Mouse (Mus musculus) CH12F3 (cell line): Measurements from ENCODE around the gene Hexim1.

ENCODE experiments used
- in situ Hi-C: fragments of 300-500 bp; cut with MboI; formaldehyde crosslinking; loops from 2 replicates; pipeline ENCODE4 v1.14.3; 2020; ENCODE audit warnings: low sequenced_read_pairs

Hexim1 gene

GRCm38 (mm10) chr11:103096979-103097894, 18.8 kb upstream of the Hexim1 start:
- in situ Hi-C loops: no loop called here

GRCm38 (mm10) chr11:103098531-103099190, 17.4 kb upstream of the Hexim1 start:
- in situ Hi-C loops: no loop called here

- in situ Hi-C loops: no loop called here
These were observed 16.6 kb upstream of the Hexim1 start for GRCm38 (mm10) chr11:103099352-103099940.

- in situ Hi-C loops: loop anchor here (5.0 kb wide), 1 partner anchor 52 kb away; no protein-coding TSS in a partner anchor
These were observed 15.7 kb upstream of the Hexim1 start for GRCm38 (mm10) chr11:103100361-103100760.

GRCm38 (mm10) chr11:103101481-103101865, 14.6 kb upstream of the Hexim1 start, which contains the start of the genes Plcd3 and Acbd4:
TSS of gene Plcd3 (minus strand) at chr11:103101658.
TSS of gene Acbd4 (plus strand) at chr11:103101682.
- in situ Hi-C loops: loop anchor here (5.0 kb wide), 1 partner anchor 51 kb away; no protein-coding TSS in a partner anchor

GRCm38 (mm10) chr11:103101866-103102501, 14.0 kb upstream of the Hexim1 start:
- in situ Hi-C loops: loop anchor here (5.0 kb wide), 1 partner anchor 50 kb away; no protein-coding TSS in a partner anchor

GRCm38 (mm10) chr11:103102725-103103349, 13.2 kb upstream of the Hexim1 start:
- in situ Hi-C loops: loop anchor here (5.0 kb wide), 1 partner anchor 49 kb away; no protein-coding TSS in a partner anchor

- in situ Hi-C loops: loop anchor here (5.0 kb wide), 1 partner anchor 49 kb away; no protein-coding TSS in a partner anchor
These were observed 12.4 kb upstream of the Hexim1 start for GRCm38 (mm10) chr11:103103621-103104020.

GRCm38 (mm10) chr11:103104469-103104868, 11.6 kb upstream of the Hexim1 start:
- in situ Hi-C loops: loop anchor here (5.0 kb wide), 1 partner anchor 48 kb away; no protein-coding TSS in a partner anchor

- in situ Hi-C loops: no loop called here
These were observed 10.8 kb upstream of the Hexim1 start for GRCm38 (mm10) chr11:103105180-103105725.

- in situ Hi-C loops: no loop called here
These were observed 10.2 kb upstream of the Hexim1 start for GRCm38 (mm10) chr11:103105810-103106209.

GRCm38 (mm10) chr11:103106386-103106785, 9.6 kb upstream of the Hexim1 start:
- in situ Hi-C loops: no loop called here

GRCm38 (mm10) chr11:103111301-103111700, 4.7 kb upstream of the Hexim1 start:
- in situ Hi-C loops: no loop called here

- in situ Hi-C loops: no loop called here
These were observed 4.0 kb upstream of the Hexim1 start for GRCm38 (mm10) chr11:103111881-103112551.

- in situ Hi-C loops: no loop called here
These were observed 3.5 kb upstream of the Hexim1 start for GRCm38 (mm10) chr11:103112552-103112912.

GRCm38 (mm10) chr11:103113005-103113404, 3.0 kb upstream of the Hexim1 start:
- in situ Hi-C loops: no loop called here

GRCm38 (mm10) chr11:103113771-103114170, 2.3 kb upstream of the Hexim1 start:
- in situ Hi-C loops: no loop called here

GRCm38 (mm10) chr11:103114270-103114943, 1.6 kb upstream of the Hexim1 start:
- in situ Hi-C loops: no loop called here
